Mouse (Mus musculus): ENCODE data around the gene Fn1. TPM values are rescaled to one million over a fixed set of nuclear protein-coding genes. Genes with fewer than 3 reads are reported as not detected.

Gene Fn1
- total RNA-seq, 2 experiments from 2014 or later: 78.3 to 114 TPM

Other genes starting within 250 kb of the Fn1 start
- not detected for gene Abca12, start 238.3 kb downstream of the Fn1 start, total RNA-seq (2021)
- 10 to 100 TPM; 21.4 to 23.2 TPM for gene Atic, start 96.0 kb downstream of the Fn1 start, total RNA-seq (2021)

Data from gastrocnemius, postnatal 25 days (tissue).